Mouse (Mus musculus): ENCODE measurements around the gene Skap1. TPM values are rescaled to one million over a fixed set of nuclear protein-coding genes. Genes with fewer than 3 reads are reported as not detected.

The Skap1 gene
- polyA plus RNA-seq, 1 experiment from 2014 or later: 2.5 TPM

DNA sequence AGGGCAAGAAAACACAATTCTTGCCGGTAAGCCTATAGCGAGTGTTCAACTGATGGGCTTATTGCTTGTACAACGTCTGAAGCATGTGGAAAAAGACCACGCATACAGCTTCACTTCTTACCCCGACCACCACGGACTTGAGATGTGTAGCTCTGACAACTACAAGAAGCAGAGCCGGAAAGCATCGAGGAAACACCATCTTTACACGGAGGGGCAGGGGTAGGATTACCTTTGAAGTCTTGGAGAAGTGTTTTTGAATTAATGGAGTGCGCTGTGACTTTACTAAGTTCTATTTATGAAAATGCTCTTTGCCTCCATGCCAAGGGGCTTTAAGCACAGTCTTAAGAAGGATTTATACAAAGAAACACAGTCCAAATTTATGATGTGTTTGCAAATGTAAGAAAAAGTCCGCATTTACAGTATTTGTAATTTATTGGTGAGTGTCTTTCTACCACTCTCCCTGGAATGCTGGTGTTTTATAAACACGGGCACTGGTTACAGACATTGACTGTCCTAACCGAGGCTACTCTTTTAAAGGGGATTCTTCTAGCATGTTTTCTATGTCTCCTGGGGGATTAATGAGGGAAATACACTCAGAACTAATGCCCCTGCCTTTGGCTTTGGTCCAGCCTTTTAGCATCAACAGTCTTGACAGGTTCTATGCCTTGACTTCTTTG is 67.5 kb downstream of the Skap1 start:
- 77% methylated on average over 13 of the region's 13 CpGs for WGBS
- H3K4me1 ChIP-seq: no peaks in the 10 kb centered on the region
- no peak overlapping the region for H3K27ac ChIP-seq
- no peak overlapping the region for H3K4me2 ChIP-seq
- ATAC-seq: no peak
- H3K9ac ChIP-seq: no peak overlapping the region
- H3K27me3 ChIP-seq: 0 out of 2 replicates have a peak, but pooled peaks cover 4% of the 10 kb centered on the region
- H3K36me3 ChIP-seq (ENCODE audit: poor library complexity, severe bottlenecking): no peaks in the 10 kb centered on the region
- H3K9me3 ChIP-seq (replicated peaks): no peaks in the 10 kb centered on the region
- no peak overlapping the region for H3K4me3 ChIP-seq

DNA sequence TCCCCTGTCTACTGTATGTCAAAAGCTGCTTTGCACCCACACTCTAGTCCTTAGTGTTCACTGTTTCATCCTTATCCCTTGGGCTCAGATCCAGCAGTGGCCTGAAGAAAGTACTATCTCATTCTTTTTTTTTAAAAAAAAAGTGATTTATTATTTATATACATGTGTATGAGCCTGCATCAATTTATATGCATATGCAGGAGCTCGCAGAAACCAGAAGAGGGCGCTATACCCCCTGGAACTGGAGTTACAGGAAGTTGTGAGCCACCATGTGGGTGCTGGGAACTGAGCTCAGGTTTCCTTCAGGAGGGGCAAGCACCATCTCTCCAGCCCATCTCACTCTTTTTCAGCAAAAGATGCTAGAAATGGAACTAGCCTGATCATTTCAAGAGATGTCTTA is 70.1 kb downstream of the Skap1 start:
- no peak for ATAC-seq
- H3K4me1 ChIP-seq: no peaks in the 10 kb centered on the region
- WGBS: 65% methylated on average over 2 of the region's 2 CpGs
- peaks cover 16% of the 10 kb centered on the region; the same call in 1 of the 2 replicates for H3K27me3 ChIP-seq
- no peaks in the 10 kb centered on the region for H3K9me3 ChIP-seq (replicated peaks)
- no peaks in the 10 kb centered on the region for H3K36me3 ChIP-seq (ENCODE audit: poor library complexity, severe bottlenecking)
- no peak overlapping the region for H3K27ac ChIP-seq
- no peak overlapping the region for H3K4me2 ChIP-seq
- no peak overlapping the region for H3K9ac ChIP-seq
- no peak overlapping the region for H3K4me3 ChIP-seq

DNA sequence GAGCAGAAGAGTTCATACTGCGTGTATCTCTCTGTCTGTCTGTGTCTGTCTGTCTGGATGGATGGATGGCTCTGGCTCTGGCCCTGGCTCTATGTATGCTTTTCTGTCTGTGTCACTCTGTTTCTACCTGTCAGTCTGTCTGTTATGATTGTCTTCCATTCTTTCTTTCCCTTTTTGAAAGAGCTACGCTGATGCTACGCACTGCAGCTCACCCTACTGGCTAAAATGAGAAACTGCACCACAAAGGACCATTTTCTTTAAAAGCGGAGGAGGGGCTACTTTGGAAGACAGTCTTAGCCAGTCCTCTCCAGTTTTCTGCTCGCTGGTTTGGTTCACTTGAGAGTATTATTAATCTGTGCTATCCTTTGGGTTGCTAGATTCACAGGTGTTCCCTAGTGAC is 71.8 kb downstream of the Skap1 start:
- Histone ChIP-seq H3K4me3 (no peak overlapping the region), H3K9me3 (replicated peaks) (no peaks in the 10 kb centered on the region), H3K4me1 (no peaks in the 10 kb centered on the region), H3K27ac (no peak overlapping the region), H3K27me3 (peaks cover 16% of the 10 kb centered on the region; the same call in 1 of the 2 replicates), H3K9ac (no peak overlapping the region), H3K36me3 (ENCODE audit: poor library complexity, severe bottlenecking) (no peaks in the 10 kb centered on the region), H3K4me2 (no peak overlapping the region)
- ATAC-seq: no peak
- WGBS: 25% methylated on average over 5 of the region's 5 CpGs

DNA sequence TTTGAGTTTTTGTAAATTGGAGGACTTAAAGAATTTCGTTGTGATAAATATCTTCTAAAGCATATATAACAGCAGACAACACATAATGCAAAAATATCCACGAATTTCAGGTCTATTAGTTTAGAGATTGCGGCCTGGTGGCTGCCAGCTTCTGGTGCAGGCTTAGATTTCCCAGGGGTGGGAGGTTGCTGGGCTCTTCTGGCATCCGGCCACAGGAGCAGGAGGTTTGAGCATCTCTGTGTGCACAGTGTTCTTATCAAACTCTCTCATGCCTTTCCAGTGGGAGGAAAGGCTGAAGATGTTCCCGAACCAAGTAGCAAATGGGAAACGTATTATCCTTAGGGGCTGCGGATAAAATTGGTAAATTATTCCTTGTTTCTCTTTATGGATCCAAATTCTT is 77.6 kb downstream of the Skap1 start:
- H3K4me2 ChIP-seq: no peak overlapping the region
- H3K27me3 ChIP-seq: peaks cover 15% of the 10 kb centered on the region; the same call in 1 of the 2 replicates
- H3K9me3 ChIP-seq (replicated peaks): no peaks in the 10 kb centered on the region
- no peaks in the 10 kb centered on the region for H3K4me1 ChIP-seq
- no peak overlapping the region for H3K9ac ChIP-seq
- no peak for ATAC-seq
- H3K4me3 ChIP-seq: no peak overlapping the region
- no peaks in the 10 kb centered on the region for H3K36me3 ChIP-seq (ENCODE audit: poor library complexity, severe bottlenecking)
- no peak overlapping the region for H3K27ac ChIP-seq
- 78% methylated on average over 7 of the region's 7 CpGs for WGBS

DNA sequence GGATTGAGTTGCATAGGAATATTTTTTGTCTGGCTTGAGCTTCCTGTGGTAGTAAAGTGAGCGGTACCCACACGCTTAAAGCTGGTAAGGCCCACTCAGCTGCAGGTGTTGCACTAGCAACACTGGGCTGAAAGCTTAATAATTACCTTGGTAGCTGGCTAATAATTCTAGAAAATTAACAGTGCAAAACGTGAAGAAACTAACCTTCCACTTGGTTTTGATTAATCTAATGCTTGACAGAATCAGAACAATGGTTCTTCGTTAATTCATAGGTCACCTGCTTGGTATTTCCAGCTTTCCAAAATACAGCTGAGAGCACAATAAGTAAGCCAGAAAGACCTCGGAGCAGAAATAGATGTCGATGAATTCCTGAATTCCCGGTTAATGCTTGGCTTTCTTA is 78.2 kb downstream of the Skap1 start:
- Histone ChIP-seq H3K9ac (no peak overlapping the region), H3K4me2 (no peak overlapping the region), H3K9me3 (replicated peaks) (no peaks in the 10 kb centered on the region), H3K27ac (no peak overlapping the region), H3K36me3 (ENCODE audit: poor library complexity, severe bottlenecking) (no peaks in the 10 kb centered on the region), H3K27me3 (peaks cover 15% of the 10 kb centered on the region; the same call in 1 of the 2 replicates), H3K4me3 (no peak overlapping the region), H3K4me1 (no peaks in the 10 kb centered on the region)
- WGBS: 54% methylated on average over 7 of the region's 7 CpGs
- no peak for ATAC-seq

DNA sequence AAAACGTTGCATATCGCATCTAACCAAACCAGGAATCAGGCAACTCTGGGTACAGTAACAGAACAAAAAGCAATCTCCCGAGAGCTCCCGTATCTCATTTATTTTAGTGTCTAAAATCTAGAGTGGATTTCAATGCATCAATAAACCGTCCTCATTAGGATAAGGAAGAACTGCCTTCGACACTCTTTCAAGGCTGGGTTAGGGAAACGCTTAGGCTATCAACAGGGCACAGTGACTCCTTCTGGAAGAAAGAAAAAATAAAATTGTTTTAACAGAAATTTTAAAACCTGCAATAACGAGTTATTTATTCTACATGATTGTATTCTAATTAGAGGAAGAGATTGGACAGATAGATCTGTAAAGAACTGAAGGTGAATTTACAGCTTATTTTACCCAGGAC is 82.0 kb downstream of the Skap1 start:
- Histone ChIP-seq H3K36me3 (ENCODE audit: poor library complexity, severe bottlenecking) (no peaks in the 10 kb centered on the region), H3K9me3 (replicated peaks) (no peaks in the 10 kb centered on the region), H3K4me2 (no peak overlapping the region), H3K4me1 (no peaks in the 10 kb centered on the region), H3K4me3 (no peak overlapping the region), H3K9ac (no peak overlapping the region), H3K27ac (no peak overlapping the region), H3K27me3 (peaks cover 5% of the 10 kb centered on the region)
- no peak for ATAC-seq
- 74% methylated on average over 8 of the region's 8 CpGs for WGBS

DNA sequence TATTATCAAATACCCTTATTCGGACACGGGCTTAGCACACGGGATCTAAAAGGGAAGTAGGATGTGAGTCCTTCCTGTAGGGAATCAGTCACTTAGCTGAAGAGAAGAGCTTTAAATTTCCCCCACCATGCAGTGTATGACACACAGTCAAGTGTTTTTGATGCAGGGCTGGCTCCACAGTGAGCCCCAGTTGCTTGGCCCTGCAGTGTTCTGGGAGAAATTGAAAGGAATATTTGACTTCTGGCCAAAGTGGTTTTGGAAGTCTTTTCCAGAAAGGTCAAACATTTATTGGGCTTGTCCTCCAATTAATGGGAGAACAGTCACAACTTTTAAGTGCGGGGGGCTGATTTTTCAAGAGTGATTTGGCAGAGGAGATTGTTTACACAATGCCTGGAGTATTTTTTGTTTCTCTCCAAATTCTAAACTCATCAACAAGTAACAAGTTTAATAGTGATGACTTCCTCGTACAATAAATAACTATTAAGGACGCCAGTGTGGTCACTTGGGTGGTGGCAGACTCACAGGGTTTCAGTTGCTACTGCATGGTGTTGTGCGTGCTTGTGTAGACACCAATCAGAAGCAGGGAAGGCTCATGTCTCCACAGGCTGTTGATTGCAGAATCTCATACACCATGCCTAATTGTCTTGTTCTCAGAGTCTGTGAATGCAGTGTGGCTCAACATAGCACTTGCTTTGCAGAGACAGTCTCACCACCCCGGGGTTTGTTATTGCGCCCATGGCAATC is 86.7 kb downstream of the Skap1 start:
- H3K36me3 ChIP-seq (ENCODE audit: poor library complexity, severe bottlenecking): no peaks in the 10 kb centered on the region
- no peak overlapping the region for H3K4me3 ChIP-seq
- H3K27me3 ChIP-seq: peaks cover 35% of the 10 kb centered on the region
- ATAC-seq: no peak
- H3K4me1 ChIP-seq: no peaks in the 10 kb centered on the region
- H3K9me3 ChIP-seq (replicated peaks): no peaks in the 10 kb centered on the region
- no peak overlapping the region for H3K27ac ChIP-seq
- H3K4me2 ChIP-seq: no peak overlapping the region
- 83% methylated on average over 9 of the region's 9 CpGs for WGBS
- no peak overlapping the region for H3K9ac ChIP-seq

DNA sequence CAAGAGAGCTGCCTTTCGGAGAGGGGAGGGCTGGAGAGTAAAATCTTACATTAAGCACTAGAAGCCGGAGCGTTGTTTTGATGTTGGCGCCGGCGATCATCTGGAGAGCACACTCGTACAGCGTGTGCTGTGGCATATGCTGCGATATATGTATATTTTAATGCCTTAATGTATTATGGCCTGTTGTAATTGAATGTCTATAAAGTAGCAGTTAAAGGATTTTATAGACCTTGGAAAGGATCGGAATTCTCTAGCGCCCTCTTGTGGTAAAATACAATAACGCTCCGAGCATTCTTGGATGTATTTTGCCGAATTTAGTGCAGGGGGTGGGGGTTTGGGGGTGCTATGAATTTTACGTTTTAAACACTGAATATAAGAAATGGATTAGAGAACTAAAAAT is 88.7 kb downstream of the Skap1 start:
- H3K4me2 ChIP-seq: peak overlapping the region; percentile 34; the same call in 1 of the 2 replicates
- H3K4me1 ChIP-seq: no peaks in the 10 kb centered on the region
- H3K36me3 ChIP-seq (ENCODE audit: poor library complexity, severe bottlenecking): no peaks in the 10 kb centered on the region
- H3K9ac ChIP-seq: no peak overlapping the region
- H3K9me3 ChIP-seq (replicated peaks): no peaks in the 10 kb centered on the region
- no peak for ATAC-seq
- peaks cover 36% of the 10 kb centered on the region for H3K27me3 ChIP-seq
- no peak overlapping the region for H3K27ac ChIP-seq
- WGBS: 20% methylated on average over 15 of the region's 15 CpGs
- H3K4me3 ChIP-seq: no peak overlapping the region

DNA sequence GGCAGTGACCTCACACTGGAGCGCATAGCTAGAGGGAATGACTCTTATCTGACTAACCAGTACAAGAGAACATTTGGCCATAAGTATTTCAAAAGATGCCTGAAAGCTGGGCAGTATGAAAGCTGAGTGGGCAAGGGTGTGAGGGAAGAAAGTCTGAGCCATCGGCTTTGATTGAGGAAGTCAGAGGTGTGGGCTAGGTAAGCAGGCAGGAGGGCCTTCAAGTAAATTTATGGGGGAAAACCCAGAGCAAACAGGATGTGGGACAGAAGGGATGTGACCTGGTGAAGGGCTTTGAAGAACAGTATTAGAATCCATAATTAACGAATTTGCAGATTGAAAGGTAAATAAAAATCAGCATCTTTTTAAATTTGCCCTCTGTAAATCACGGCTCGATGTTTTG is 95.8 kb downstream of the Skap1 start:
- no peak overlapping the region for H3K9ac ChIP-seq
- no peak for ATAC-seq
- WGBS: 90% methylated on average over 5 of the region's 5 CpGs
- peaks cover 15% of the 10 kb centered on the region for H3K27me3 ChIP-seq
- H3K4me2 ChIP-seq: no peak overlapping the region
- H3K4me1 ChIP-seq: no peaks in the 10 kb centered on the region
- H3K4me3 ChIP-seq: no peak overlapping the region
- no peaks in the 10 kb centered on the region for H3K9me3 ChIP-seq (replicated peaks)
- H3K36me3 ChIP-seq (ENCODE audit: poor library complexity, severe bottlenecking): no peaks in the 10 kb centered on the region
- no peak overlapping the region for H3K27ac ChIP-seq

DNA sequence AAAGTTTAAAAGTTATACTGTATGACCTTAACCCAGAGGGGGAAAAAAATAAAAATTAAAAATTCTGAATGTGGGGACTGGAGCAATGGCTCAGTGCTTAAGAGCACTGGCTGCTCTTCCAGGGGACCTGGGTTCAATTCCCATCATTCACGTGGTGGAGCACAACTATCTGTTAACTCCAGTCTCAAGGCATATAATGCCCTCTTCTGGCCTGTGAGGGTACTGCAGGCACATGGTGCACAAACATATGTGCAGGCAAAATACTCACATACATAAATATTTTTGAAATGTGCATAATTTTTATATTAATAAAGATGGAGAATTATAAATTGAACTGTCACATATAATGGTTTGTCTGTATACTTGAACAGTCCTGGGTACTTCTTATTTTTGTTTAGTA is 99.7 kb downstream of the Skap1 start:
- 66% methylated on average over 1 of the region's 1 CpGs for WGBS
- H3K27me3 ChIP-seq: peaks cover 7% of the 10 kb centered on the region; the same call in 1 of the 2 replicates
- H3K9me3 ChIP-seq (replicated peaks): no peaks in the 10 kb centered on the region
- H3K36me3 ChIP-seq (ENCODE audit: poor library complexity, severe bottlenecking): no peaks in the 10 kb centered on the region
- H3K4me3 ChIP-seq: no peak overlapping the region
- no peak overlapping the region for H3K27ac ChIP-seq
- no peak for ATAC-seq
- no peak overlapping the region for H3K9ac ChIP-seq
- no peak overlapping the region for H3K4me2 ChIP-seq
- no peaks in the 10 kb centered on the region for H3K4me1 ChIP-seq

DNA sequence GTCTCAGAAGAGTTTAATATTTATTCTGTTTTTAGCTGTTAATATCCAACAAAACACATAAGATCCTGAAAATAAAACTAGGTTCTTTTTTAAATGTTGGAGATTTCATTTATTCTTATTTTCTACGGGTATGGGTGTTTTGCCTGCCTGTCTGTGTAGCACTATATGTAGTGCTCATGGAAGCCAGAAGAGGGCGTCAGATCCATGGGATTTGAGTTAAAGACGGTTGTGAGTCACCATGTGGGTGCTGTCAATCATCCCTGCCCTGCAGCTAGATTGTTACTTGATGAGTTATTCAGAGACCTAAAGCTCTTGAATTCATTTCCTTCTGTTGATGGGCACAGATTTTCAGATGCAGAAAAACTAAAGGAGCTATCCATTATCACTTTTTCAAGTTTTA is 108.1 kb downstream of the Skap1 start:
- Histone ChIP-seq H3K27ac (no peak overlapping the region), H3K4me2 (no peak overlapping the region), H3K4me1 (peaks cover 12% of the 10 kb centered on the region), H3K9ac (no peak overlapping the region), H3K4me3 (no peak overlapping the region), H3K27me3 (no peaks in the 10 kb centered on the region), H3K36me3 (ENCODE audit: poor library complexity, severe bottlenecking) (no peaks in the 10 kb centered on the region), H3K9me3 (replicated peaks) (no peaks in the 10 kb centered on the region)
- no peak for ATAC-seq
- 40% methylated on average over 3 of the region's 3 CpGs for WGBS

DNA sequence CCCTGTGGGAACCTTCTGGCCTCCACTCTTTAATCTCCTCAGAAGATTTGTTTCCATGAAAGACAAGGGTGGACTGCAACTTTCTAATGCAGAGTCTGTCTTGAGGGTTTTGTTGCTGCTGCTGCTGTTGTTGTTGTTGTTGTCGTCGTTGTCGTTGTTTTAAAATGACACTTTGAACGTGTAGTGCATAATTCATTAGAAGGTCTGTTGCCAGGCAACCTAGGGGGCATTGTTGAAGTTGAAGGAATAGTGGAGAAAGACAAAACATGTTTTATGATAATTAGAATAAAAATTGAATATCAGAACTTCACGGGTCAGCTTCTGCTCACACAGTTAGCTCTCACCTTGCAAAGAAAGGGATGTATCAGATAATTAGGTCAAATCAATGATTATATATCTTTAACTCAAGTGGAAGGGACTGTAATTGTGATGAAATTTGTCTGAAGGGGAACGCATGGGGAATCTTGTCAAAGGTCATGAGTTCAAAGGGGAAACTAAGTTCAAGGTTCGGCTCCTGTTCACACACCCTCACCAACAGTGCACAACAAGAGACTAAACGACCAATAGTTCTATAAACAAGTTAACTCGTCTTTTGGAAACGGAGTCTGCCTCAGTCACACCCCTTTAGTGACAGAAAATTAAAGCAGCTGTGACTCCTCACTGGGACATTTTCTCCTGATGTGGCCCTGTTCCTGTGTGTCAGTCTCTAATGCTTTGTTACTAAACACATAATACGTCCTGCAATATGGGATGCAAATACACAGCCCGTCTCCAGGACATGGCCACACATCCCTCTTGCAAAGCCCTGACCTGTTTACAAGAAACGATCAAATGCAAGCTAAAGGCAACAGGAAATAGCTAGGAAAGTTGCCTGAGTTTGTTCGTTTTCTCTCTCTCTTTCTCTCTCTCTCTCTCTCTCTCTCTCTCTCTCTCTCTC is 112.4 kb downstream of the Skap1 start:
- no peak overlapping the region for H3K9ac ChIP-seq
- H3K4me1 ChIP-seq: peaks cover 34% of the 10 kb centered on the region
- 31% methylated on average over 14 of the region's 14 CpGs for WGBS
- H3K4me2 ChIP-seq: no peak overlapping the region
- no peak overlapping the region for H3K4me3 ChIP-seq
- no peak overlapping the region for H3K27ac ChIP-seq
- no peaks in the 10 kb centered on the region for H3K36me3 ChIP-seq (ENCODE audit: poor library complexity, severe bottlenecking)
- H3K9me3 ChIP-seq (replicated peaks): no peaks in the 10 kb centered on the region
- ATAC-seq: no peak
- peaks cover 3% of the 10 kb centered on the region; the same call in 1 of the 2 replicates for H3K27me3 ChIP-seq

Data from forebrain, embryonic 13.5 days (tissue).